Mouse (Mus musculus) liver, postnatal 0 days (tissue): ENCODE measurements at regions not wholly inside any gene's neighbourhood (a gene's known extent, or its start where the extent isn't known, plus 50 kb on each side); places are given as distances from the start of the nearest gene placed in this dataset.

Experiments
- CTCF ChIP-seq: sonication (generic); IDR thresholded peaks from 2 replicates; pipeline ENCODE4 v1.5.1; 2016; ENCODE audit warnings: antibody characterized with exemption, low read depth
- EP300 ChIP-seq: IDR thresholded peaks from 2 replicates; pipeline ENCODE4 v1.6.1; 2016; ENCODE audit warnings: antibody characterized with exemption, low read depth, mild to moderate bottlenecking

- no peak for TF ChIP-seq CTCF
- no peak for TF ChIP-seq EP300
These were observed 143.1 kb upstream of the Pdzrn3 start for GRCm38 (mm10) chr6:101520755-101521154.
